Mouse (Mus musculus) bone marrow, adult 2 months (tissue): ENCODE measurements at regions not wholly inside any gene's neighbourhood (a gene's known extent, or its start where the extent isn't known, plus 50 kb on each side); places are given as distances from the start of the nearest gene placed in this dataset.

ENCODE experiments used
- H3K27ac ChIP-seq: fragments of 200-500 bp; 2 replicates; pipeline ENCODE4 v1.5.1; 2012; ENCODE audit warnings: low read depth, mild to moderate bottlenecking, control low read depth, inconsistent platforms, low read length; ENCODE audit not compliant: control insufficient read depth, poor library complexity, insufficient read depth
- H3K4me1 ChIP-seq: fragments of 200-500 bp; 2 replicates; pipeline ENCODE4 v1.6.1; 2011; ENCODE audit warnings: low read length; ENCODE audit not compliant: control insufficient read depth, insufficient read depth
- H3K4me3 ChIP-seq: fragments of 200-500 bp; replicated peaks from 2 replicates; pipeline ENCODE3; 2011; ENCODE audit warnings: mild to moderate bottlenecking, low read depth, low read length, control low read depth; ENCODE audit not compliant: control insufficient read depth
- CTCF ChIP-seq: fragments of 200-500 bp; IDR thresholded peaks from 2 replicates; pipeline ENCODE4 v1.5.1; 2011; ENCODE audit warnings: low read length, control low read depth; ENCODE audit not compliant: control insufficient read depth, insufficient read depth
- POLR2A ChIP-seq: fragments of 200-500 bp; IDR thresholded peaks from 2 replicates; pipeline ENCODE4 v1.6.1; 2011; ENCODE audit warnings: low read depth, mild to moderate bottlenecking, control low read depth, low read length, borderline replicate concordance; ENCODE audit not compliant: control insufficient read depth
- WGBS: fragments of 180-500 bp; shearing (Covaris S2); methylation state at CpG from one replicate; pipeline ENCODE4 v1.1.7; 2018; 5-methylcytosine and 5-hydroxymethylcytosine counted together

- Histone ChIP-seq H3K27ac (no peak overlapping the region), H3K4me3 (no peak overlapping the region), H3K4me1 (peaks cover 6% of the 10 kb centered on the region; the same call in 1 of the 2 replicates)
- 48% methylated on average over 5 of the region's 5 CpGs for WGBS
- no peak for TF ChIP-seq POLR2A
- TF ChIP-seq CTCF, result no peak
Observed at GRCm38 (mm10) chr2:117984569-117984968, 127.1 kb upstream of the Thbs1 start.

GRCm38 (mm10) chr2:117987426-117988215 is 124.1 kb upstream of the Thbs1 start:
- Histone ChIP-seq H3K4me3 (no peak overlapping the region), H3K27ac (no peak overlapping the region), H3K4me1 (peaks cover 6% of the 10 kb centered on the region; the same call in 1 of the 2 replicates)
- no peak for TF ChIP-seq POLR2A
- no peak for TF ChIP-seq CTCF
- WGBS, result 78% methylated on average over 10 of the region's 10 CpGs

GRCm38 (mm10) chr2:117988396-117989173 is 123.1 kb upstream of the Thbs1 start:
- Histone ChIP-seq H3K4me1 (peaks cover 6% of the 10 kb centered on the region; the same call in 1 of the 2 replicates), H3K4me3 (no peak overlapping the region), H3K27ac (no peak overlapping the region)
- TF ChIP-seq CTCF, result no peak
- no peak for TF ChIP-seq POLR2A
- WGBS, result 38% methylated on average over 11 of the region's 11 CpGs

- peaks cover 6% of the 10 kb centered on the region; the same call in 1 of the 2 replicates for H3K4me1 ChIP-seq
Observed at GRCm38 (mm10) chr2:117989215-117989614, 122.5 kb upstream of the Thbs1 start.

GRCm38 (mm10) chr2:117996130-117997083 is 115.3 kb upstream of the Thbs1 start:
- TF ChIP-seq CTCF, result no peak
- Histone ChIP-seq H3K27ac (peak overlapping the region; percentile 91), H3K4me3 (no peak overlapping the region), H3K4me1 (no peaks in the 10 kb centered on the region; the same call in none of the 2 replicates)
- WGBS, result 12% methylated on average over 14 of the region's 14 CpGs

More at GRCm38 (mm10) chr2:117989215-117989614, 122.5 kb upstream of the Thbs1 start:
- 17% methylated on average over 8 of the region's 8 CpGs for WGBS
- no peak overlapping the region for H3K4me3 ChIP-seq
- no peak for TF ChIP-seq POLR2A
- TF ChIP-seq CTCF, result no peak
- peak overlapping the region; percentile 72; the same call in 1 of the 2 replicates for H3K27ac ChIP-seq

GRCm38 (mm10) chr2:117999641-118000040 is 112.0 kb upstream of the Thbs1 start:
- H3K27ac ChIP-seq, result no peak overlapping the region
- no peak overlapping the region for H3K4me3 ChIP-seq
- H3K4me1 ChIP-seq, result no peaks in the 10 kb centered on the region; the same call in none of the 2 replicates
- 8% methylated on average over 6 of the region's 6 CpGs for WGBS
- TF ChIP-seq POLR2A, result no peak
- TF ChIP-seq CTCF, result no peak

GRCm38 (mm10) chr2:118004191-118004590 is 107.5 kb upstream of the Thbs1 start:
- WGBS, result 79% methylated on average over 5 of the region's 5 CpGs
- TF ChIP-seq CTCF (no peak), POLR2A (no peak)
- Histone ChIP-seq H3K27ac (no peak overlapping the region), H3K4me1 (no peaks in the 10 kb centered on the region; the same call in 1 of the 2 replicates), H3K4me3 (no peak overlapping the region)
